Mouse (Mus musculus): ENCODE data around the gene Map3k11.

Gene Map3k11

DNA sequence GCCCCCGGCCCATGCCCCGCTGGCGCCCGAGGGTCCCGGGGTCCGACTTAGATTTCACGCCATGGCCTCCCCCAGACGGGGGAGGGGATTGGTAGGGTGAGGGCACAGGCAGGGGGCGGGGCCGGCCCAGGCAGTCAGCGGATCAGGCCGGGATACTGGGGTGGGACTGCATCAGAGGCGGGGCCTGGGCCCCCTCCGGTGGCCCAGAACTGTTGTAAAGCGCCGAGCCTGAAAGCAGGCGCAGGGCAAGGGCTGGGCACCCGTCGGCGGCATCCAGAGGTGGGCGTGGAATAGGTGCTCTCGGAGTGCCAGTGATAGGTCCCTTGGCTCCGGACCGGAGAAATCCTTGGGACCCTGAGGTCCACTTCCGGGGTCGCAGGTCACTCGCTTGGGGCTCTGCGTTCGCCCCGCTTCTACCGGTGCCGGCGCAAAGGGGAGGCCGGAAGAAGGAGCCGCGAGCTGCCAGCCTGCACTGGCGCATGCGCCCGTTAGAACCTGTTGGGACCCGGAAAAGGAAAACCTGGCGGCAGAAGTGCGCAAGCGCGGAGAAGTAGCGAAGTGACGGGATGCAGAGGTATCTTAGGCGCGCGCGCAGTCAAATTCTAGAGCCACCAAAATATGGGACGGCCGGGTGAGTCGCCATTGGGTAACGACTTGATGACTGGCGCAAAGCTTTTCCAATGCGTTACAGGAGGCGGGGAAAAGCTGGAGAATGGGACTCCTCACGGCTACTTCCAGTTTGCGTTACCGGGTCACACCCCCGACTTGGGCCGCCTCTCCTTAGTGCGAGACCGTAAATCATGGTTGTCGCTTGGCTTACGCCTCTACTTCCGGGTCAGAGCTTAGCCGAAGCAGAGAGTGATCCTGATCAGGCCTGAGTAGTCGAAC is at the start of gene Map3k11, which contains the start of gene Pcnx3:
Gene Map3k11 (plus strand): TSS at position 543 of the 888 bp plus-strand sequence.
Gene Pcnx3 (minus strand): TSS at position 709 of the 888 bp plus-strand sequence.
- DNase-seq = peak; percentile 97 to 98

DNA sequence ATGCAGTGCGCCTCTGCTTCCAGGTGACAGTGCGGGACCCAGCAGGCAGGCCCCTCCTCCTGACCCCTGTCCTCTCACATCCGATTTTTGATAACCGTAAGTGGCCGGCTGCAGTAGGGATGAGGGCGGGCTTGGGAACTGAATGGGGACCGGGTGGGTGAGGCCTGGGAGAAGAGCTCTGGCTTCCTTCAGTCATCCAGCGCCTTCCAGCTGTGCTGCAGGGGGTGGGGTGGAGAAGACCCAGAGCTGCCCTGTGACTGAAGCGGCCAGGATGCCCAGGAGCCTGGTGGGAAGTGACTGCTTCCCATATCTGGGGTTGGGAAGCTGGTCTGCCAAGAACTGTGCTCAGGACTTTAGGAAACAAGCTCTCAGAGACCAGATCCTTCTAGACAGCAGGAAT is 48.2 kb upstream of the Map3k11 start:
- DNase-seq = no peak

DNA sequence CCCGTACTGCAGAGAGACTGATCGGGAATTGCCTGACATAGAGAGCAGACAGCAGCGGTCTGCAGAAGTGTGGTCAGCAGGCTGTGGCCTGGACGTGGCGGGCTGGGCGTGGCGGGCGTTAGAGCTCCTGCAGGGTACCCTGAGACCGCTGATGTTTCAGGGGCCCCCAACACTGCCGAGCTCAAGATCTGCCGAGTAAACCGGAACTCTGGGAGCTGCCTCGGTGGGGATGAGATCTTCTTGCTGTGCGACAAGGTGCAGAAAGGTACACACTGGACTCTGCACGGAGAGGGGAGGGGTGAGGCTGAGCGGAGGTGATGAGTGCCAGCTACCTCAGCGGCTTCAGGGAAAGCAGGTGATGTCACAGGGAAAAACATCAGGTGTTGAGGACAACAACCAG is 47.5 kb upstream of the Map3k11 start:
- DNase-seq = no peak

DNA sequence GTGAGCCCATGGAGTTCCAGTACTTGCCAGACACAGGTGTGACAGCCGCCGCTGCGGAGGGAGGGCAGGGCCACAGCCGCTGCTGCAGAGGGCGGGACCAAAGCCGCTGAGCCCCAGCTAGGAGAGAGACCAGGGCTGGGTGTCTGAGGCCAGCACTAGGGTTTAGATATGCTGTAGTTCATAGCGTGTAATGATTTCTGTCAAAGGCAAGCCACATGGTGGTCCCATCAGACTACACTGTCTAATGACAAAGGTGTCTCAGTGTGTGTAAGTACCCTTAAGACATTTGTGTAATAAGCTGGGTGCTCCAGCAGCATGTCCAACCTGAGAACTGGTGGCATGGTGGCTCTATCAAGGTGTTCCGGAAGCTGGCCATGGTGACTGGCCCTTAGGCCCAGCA is 46.9 kb upstream of the Map3k11 start:
- no peak for DNase-seq

DNA sequence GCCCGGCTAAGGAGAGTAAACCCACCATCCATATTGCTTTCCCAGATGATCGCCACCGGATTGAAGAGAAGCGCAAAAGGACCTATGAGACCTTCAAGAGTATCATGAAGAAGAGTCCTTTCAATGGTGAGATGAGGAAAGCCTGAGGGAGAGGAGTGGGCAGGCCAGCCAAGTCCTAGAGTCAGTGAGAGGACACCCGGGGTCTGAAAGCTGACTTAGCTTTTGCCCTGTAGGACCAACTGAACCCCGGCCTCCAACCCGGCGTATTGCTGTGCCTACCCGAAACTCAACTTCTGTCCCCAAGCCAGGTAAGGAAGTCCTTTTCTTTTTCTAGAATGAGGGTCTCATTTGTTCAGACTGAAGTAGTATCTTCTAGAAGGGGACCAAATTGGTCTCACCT is 43.3 kb upstream of the Map3k11 start:
- no peak for DNase-seq

DNA sequence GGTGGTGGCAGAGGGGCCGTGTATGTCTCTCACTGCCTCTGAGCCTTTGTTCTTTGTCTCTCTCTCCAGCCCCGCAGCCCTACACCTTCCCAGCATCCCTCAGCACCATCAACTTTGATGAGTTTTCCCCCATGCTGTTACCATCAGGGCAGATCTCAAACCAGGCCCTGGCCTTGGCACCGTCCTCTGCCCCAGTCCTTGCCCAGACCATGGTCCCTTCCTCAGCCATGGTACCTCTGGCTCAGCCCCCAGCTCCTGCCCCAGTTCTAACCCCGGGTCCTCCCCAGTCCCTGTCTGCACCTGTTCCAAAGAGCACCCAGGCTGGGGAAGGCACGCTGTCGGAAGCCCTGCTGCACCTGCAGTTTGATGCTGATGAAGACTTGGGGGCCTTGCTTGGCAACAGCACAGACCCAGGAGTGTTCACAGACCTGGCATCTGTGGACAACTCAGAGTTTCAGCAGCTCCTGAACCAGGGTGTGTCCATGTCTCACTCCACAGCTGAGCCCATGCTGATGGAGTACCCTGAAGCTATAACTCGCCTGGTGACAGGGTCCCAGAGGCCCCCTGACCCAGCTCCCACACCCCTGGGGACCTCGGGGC is 41.7 kb upstream of the Map3k11 start:
- no peak for DNase-seq

DNA sequence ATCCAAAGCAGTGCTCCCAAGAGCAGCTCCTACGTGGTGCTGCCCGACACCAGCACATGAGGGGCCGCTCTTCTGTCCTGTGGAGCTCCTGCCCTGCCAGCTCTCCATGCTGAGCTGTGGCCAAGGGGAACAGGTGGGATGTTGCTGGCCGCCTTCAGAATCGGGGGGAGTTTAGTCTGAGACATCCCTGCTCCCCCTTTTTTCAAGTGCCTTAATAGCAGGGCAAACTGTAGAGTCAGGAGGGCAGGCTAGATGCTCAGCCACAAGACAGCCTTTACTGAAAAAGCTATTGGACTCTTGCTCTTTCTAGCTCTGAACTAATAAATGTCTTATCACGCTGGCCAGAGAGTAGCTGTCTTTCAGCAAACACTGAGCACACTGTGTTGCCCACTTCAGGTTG is 40.8 kb upstream of the Map3k11 start:
- no peak for DNase-seq

DNA sequence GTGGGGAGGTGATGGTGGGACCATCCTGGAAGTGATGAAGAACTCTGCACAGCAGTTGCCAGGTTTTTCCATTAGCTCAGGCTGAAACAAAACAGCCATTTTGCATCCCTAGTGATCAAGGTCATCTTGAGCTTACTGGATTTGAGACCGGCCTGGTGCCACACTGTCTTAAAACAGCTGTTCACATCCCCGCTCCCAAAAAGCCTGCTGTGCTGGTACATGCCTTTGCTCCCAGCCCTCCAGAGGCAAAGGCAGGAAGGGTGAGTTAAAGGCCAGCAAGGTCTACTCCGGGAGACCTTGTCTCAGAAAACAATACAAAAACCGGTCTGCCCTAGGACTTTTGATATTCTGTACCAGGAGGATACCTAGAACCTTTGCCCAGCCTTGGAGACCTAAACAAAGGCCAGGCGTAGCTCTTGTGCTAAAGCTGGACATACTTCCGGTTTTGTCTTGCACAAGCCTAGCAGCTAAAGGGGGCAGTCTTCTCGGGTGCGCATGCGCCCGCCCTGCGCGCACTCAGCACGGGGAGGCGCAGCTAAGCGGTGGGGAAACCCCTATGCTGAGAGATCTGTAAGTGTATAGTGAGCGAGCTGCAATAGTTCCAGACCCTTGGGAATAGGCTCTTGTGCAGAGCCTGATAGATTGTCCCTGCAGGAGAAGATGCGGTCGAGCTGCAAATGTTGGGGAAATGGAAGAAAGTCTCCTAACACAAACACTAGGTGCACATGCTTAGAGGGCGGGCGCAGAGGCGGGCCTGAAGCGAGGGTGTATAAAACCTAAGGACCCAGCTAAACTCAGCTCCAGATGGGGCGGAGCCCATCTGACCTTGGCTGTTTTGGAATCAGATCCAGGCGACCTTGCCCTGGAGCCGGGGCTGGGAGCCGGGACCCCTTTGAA is 39.9 kb upstream of the Map3k11 start:
- peak; percentile 69 to 79 for DNase-seq

DNA sequence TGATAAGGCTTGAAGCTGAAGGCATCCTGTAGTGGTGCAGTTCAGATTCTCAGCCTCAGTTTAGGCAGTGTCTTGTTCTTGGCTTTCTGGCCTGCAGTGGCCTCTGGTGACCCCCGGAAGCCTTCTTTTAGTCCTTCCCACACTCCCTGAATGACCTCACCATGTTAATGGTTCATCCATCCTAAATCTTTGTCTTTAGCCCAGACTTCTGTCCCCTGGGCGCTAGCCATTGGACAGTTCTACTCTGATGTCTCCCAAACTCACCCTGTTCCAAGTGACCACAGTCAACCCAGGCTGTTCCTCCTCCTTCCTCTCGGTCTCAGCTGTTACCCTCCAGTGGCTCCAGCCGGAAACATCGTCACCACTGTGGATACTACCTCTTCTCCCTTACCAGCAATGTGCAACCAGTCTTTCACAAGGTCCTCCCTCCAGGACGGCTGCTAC is 39.2 kb upstream of the Map3k11 start:
- DNase-seq = no peak

DNA sequence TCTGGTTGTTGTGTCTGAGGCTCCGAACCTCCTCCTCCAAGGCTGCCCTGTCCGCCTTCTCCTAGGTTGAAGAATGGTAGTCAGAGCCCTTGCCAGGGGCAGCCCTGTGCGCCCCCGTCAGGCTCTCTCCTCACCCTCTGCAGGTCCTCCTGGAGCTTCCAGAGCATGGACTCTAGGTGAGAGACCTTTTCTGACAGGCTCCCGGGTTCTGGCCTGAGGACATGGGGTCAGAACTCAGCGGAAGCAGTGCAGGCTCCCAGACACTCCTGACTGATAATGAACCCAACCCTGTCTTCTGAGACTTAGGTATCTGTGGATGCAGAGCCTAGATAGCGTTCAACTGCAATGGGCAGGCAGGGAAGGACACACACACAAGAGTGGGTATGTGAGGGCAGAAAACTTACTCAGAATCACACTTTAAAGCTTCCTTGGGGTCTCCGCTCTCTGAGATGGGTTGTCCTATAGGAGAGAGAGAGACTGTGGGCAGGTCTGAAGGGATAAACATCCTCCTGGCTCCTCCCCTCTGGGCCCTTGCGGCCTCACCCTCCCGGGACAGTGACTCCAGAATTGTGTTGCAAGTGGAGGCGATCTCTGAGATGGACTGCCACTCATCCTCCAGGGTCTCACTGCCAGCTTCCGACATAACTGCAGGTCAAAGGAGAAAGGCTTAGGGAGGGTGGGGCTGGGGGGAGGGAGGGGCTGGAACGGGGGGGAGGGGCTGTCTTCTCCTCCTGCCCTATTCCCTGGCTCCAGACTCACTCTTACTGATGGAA is 36.9 kb upstream of the Map3k11 start:
- no peak for DNase-seq

DNA sequence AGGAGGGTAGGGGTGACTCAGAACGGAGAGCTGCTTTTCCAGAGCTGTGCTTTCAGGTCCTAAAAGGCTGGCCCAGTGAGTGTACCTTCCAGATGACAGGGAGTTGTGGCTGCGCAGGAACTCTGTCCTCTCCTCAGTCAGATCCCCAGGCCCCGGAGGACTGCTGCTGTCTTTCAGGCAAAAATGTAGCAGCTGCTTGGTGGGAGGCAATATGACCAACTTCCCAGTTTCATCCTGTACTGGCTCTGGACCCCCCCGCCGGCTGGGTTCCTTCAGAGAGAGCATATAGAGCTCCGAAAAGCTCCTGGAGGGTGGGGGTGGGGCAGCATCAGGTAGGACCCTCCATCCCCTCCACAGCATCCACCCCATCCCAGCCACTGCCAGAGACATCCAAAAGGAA is 36.0 kb upstream of the Map3k11 start:
- DNase-seq = no peak

DNA sequence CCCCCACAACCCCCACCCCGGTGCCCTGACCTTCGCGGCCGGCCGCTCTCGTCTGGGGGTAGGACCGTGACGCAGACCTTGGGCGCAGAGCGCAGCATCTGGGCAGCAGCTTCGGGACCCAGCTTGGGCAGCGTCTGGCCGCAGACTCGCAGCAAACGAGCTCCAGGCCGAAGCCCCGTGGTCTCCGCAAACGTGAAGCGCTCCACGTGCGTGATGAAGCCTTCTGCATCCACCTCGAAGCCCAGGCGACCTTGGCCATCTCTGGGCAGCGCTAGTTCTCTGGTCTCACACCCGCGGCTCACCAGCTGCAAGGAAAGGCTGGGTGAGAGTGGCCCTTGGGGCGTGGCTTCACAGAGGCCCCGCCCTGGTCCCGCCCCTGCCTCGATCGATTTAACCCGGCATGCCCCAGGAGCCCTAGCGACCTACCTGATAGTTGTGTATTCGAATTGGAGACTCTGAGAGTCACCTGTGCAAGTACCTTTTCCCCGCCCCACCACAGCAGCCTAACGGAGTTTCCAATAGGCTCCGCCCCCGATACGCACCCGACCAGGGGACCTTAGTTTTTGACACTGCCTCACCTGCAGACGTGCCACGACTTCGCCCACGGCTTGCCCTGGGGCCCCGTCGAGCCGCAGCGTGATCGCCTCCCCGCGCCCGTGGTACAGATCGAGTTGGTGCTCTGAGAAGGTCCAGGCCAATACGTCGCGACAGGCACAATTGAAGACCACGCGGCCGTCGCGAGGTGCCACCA is 34.4 kb upstream of the Map3k11 start:
- DNase-seq = no peak

DNA sequence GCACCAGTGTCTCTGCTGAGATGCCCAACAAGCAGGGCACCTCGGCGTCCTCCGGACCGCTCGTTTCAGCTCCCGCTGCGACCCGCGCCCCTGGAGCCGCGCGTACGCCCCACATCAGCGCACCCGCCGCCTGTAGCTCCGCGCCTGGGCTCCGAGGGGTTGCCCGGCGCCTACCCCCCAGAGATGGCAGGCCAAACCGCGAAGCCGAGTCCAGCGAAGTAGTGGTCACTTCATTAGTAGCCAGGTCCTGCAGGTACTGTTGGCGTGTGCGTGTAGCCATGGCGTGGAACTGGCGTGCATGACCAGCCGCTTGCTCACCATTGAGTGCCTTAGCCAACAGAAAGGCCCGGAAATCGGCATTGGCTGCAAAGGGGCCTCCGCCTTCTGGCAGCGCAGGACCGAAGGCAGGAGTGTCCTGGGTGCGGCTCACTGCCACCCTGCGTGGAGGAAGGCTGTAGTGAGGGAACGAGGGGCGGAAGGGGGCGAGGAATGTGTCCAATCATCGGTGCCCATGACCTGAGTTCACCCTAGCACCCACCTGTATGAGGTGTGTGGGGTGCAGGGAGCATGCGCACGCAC is 33.7 kb upstream of the Map3k11 start:
- no peak for DNase-seq

DNA sequence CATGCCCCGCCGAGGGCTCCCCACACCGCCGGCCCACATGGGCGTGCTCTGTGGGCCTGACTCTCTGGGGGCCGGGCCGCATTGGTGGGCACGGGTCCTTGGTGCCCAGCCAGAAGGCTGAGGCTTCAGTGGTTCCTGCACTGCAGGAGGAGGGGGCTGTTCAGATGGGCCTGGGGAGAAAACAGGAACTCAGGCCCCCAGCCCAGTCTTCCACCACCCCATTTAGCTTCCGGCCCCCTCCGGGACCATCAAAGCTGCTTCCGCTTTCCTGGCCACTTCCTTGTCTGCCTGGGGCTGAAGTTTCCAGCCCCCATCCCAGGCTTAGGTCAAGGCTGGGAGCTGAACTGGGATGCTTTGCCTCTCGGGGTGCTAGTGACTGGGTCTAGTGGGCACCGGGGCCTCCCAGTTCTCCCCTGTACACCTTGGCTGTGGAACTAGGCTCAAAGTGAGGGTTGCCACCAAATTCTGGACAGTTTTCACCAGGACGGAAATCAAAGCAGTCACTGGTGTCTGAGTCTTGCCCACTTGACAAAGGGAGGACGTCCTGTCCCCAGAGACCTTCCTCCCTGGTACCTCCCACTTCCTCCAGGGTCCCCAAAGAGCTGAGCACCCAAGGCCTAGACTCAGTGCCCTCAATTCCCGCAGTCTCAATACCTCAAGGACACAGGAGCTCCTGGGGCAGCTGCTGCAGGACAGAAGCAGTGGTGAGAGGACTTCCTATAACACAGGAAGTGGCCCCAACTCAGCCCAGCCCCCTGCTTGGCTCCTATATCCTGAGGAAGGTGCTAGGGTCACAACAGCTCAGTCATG is 27.4 kb upstream of the Map3k11 start:
- no peak for DNase-seq

DNA sequence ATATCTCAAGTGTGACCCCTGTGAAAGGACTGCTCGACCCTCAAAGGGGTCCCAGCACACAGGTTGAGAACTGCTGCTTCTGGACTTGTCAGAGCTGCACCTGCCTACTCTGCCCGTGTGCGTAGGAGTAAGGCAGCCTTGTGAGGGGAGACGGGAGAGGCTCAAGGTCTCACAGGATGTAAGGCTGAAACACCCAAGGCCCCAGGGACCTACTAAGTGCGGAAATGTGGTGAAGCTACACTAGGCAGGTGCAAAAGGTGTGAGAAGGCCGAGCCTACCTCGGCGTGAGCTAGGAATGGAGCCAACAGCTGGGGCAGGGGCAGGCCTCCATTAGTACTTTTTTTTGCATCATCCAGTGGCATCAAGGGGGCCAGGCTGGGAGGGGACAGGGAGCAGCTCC is 26.2 kb upstream of the Map3k11 start:
- DNase-seq = no peak

DNA sequence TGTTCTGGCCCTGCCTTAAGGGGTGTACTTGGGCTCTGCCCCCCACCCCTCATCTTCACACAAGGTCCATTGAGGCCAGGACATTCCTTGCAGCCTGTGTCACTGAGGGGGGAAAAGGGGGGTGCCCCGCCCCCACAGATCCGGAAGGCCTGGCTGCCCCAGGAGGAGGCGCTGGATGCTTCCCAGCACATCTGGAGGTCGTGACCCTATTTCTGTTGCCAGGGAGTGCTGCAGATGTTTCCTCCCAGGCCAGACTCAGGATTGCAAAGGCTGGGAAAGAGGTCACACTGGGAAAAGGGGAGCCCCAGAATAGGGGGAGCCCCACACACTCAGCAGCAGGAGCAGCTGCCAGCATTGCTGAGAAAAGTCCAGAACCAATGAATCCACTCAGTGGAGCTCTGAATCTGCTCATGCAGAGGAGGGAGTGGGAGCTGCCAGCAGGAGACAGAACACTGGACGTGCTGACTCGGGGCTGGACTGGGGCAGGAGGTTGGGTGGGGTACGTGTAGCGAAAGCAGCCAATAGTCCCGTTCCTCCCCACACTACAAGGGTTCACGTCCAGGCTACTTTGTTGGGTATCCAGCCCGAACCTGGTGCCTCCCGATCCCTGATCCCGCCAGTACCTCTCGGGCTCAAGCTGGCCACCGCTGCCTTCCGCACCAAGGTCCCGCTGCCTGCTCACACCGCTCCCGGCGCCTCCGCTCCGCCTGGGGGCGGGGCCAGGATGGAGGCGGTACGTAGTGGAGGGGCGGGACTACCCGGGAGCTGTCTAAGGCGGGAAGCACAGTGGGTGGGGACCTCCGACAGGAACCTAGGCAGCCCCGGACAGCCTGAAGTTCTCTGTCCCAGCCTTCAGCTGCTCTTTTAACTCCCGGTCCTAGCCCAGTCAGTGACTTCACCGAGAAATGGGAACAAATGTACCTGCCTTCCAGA is 25.3 kb upstream of the Map3k11 start, which contains the start of gene Sipa1:
Gene Sipa1 (minus strand): TSS at position 727 of the 933 bp plus-strand sequence.
- DNase-seq = peak; percentile 57 to 64

DNA sequence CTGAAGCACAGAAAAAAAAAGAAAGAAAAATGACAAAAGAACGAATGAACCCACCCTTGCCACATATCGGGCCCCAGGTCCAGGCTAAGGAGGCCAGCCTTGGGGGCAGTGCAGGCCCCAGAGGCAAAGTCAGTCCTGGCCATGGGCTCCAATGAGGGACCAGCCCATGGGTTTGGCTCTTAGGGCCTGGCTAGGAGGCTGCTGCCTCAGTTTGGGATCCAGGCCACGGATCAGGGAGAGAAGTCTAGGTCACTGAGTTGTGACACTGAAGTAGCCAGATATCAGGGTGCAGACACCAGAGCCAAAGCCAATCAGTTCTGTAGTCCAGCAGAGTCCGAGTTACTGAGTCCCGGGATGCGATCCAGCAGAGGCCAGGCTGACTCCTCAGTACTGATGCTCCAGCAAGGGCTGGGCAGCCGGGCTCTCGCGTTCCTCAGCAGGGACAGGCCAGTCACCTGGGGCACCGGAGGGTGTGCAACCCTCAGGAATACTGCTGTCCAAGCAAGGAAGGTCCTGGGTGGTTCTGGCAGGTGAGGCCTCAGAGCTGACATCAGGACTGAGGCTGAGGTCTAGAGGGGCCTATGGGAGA is 23.8 kb upstream of the Map3k11 start:
- no peak for DNase-seq

DNA sequence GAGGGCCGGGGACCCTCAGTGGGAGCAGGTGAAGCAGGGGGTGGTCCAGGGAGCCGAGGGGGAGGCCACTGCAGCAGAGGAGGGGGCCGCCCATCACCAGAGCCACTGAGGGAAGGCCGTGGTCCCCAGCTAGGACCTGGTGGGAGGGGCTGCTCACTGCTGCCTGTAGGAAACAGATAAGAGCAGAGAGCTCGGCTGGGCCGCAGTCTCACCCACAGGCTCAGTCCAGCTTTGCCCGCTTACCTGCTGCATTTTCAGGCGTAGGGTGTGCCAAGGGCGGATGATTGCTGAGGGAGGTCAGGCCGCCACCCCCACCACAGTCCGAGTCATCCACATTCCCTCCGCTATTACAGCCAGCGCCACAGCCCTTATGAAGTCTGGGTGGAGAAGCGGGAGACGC is 23.1 kb upstream of the Map3k11 start:
- no peak for DNase-seq

DNA sequence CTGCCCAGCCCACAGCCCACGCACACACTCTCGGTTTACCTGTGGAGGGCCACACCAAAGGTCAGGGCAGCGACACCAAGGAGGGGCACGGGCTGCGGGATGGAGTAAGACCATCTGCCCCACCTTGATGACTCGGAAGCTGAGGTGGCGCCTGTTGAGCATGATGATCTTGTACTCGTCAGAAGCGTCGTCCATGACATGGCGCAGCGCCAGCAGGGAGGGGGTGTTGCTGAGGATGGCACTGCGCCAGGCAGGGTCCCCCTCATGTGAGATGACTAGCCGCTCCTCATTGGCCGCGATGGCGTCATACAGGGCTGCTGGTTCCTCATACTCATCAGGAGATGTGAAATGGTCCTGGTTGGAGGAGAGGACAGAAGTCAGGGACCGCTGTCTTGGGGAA is 22.2 kb upstream of the Map3k11 start:
- DNase-seq = no peak

Data from cerebellum, postnatal 14 days (tissue).